Mouse (Mus musculus) myocyte (in vitro differentiated cells): Measurements from ENCODE around the gene Wdr66. TPM values are rescaled to one million over a fixed set of nuclear protein-coding genes. Genes with fewer than 3 reads are reported as not detected.

Source experiments
- H3K27me3 ChIP-seq: one replicate; pipeline ENCODE4 v1.6.1; 2011; ENCODE audit not compliant: control insufficient read depth, insufficient read depth, insufficient read length
- H3K36me3 ChIP-seq: one replicate; pipeline ENCODE4 v1.6.1; 2011; ENCODE audit not compliant: control insufficient read depth, insufficient read depth
- H3K4me2 ChIP-seq: one replicate; pipeline ENCODE4 v1.6.1; 2011; ENCODE audit warnings: low read depth, control low read depth
- H3K4me3 ChIP-seq: one replicate; pipeline ENCODE4 v1.5.1; 2011; ENCODE audit warnings: mild to moderate bottlenecking, control low read depth, moderate library complexity
- H3K79me2 ChIP-seq: one replicate; pipeline ENCODE4 v1.6.1; 2011; ENCODE audit not compliant: control insufficient read depth, insufficient read depth
- H3ac ChIP-seq: one replicate; pipeline ENCODE4 v1.6.1; 2011; ENCODE audit not compliant: control insufficient read depth, insufficient read length
- CEBPB ChIP-seq: IDR thresholded peaks from 2 replicates; pipeline ENCODE4 v1.6.1; 2011; ENCODE audit warnings: mild to moderate bottlenecking, moderate library complexity; ENCODE audit not compliant: poor library complexity, insufficient read depth, severe bottlenecking
- E2F4 ChIP-seq: IDR thresholded peaks from one replicate; pipeline ENCODE4 v1.6.1; 2011; ENCODE audit warnings: mild to moderate bottlenecking, control low read depth, moderate library complexity; ENCODE audit not compliant: insufficient read depth
- MAX ChIP-seq: IDR thresholded peaks from one replicate; pipeline ENCODE4 v1.6.1; 2011; ENCODE audit warnings: low read depth, mild to moderate bottlenecking, control low read depth
- MYOD1 ChIP-seq, 3 experiments: IDR thresholded peaks; one replicate each; pipeline ENCODE4 v1.6.1; 2011; ENCODE audit warnings: control low read depth in 2 of 3, low read depth in 2 of 3, mild to moderate bottlenecking in 2 of 3, moderate library complexity in 1 of 3; ENCODE audit not compliant: insufficient read length in 2 of 3, control insufficient read depth in 1 of 3
- MYOG ChIP-seq, 3 experiments: IDR thresholded peaks; one replicate each; pipeline ENCODE4 v1.6.1; 2011; ENCODE audit warnings: control low read depth in 2 of 3, low read depth in 2 of 3, mild to moderate bottlenecking in 2 of 3; ENCODE audit not compliant: insufficient read length in 2 of 3, control insufficient read depth in 1 of 3, insufficient read depth in 1 of 3
- POLR2A ChIP-seq: IDR thresholded peaks from one replicate; pipeline ENCODE4 v1.6.1; 2011; ENCODE audit warnings: low read depth, mild to moderate bottlenecking, control low read depth, moderate library complexity; ENCODE audit not compliant: insufficient read length
- POLR2AphosphoS2 ChIP-seq: IDR thresholded peaks from one replicate; pipeline ENCODE4 v1.6.1; 2011; ENCODE audit warnings: low read depth, control low read depth; ENCODE audit not compliant: insufficient read length
- REST ChIP-seq: IDR thresholded peaks from one replicate; pipeline ENCODE4 v1.6.1; 2011; ENCODE audit warnings: mild to moderate bottlenecking, control low read depth, moderate library complexity; ENCODE audit not compliant: insufficient read depth, insufficient read length
- SRF ChIP-seq: IDR thresholded peaks from one replicate; pipeline ENCODE4 v1.6.1; 2011; ENCODE audit warnings: low read depth; ENCODE audit not compliant: control insufficient read depth, insufficient read length
- TCF12 ChIP-seq: IDR thresholded peaks from one replicate; pipeline ENCODE4 v1.6.1; 2011; ENCODE audit warnings: mild to moderate bottlenecking, control low read depth; ENCODE audit not compliant: poor library complexity, insufficient read depth, severe bottlenecking
- TCF3 ChIP-seq: IDR thresholded peaks from one replicate; pipeline ENCODE4 v1.6.1; 2011; ENCODE audit warnings: low read depth, control low read depth; ENCODE audit not compliant: insufficient read length
- USF1 ChIP-seq: IDR thresholded peaks from one replicate; pipeline ENCODE4 v1.6.1; 2011; ENCODE audit warnings: low read depth, mild to moderate bottlenecking, control low read depth, moderate library complexity
- polyA plus RNA-seq: library from polyadenylated mRNA; unstranded; fragments of >200 nt; fragmentation: generic; extraction: Trizol; gene quantifications from one replicate; pipeline ENCODE4 v1.2.1, GENCODE M21; 2012; ENCODE audit warnings: missing spikeins

The Wdr66 gene
- polyA plus RNA-seq, 1 experiment: 0.38 TPM

- Histone ChIP-seq H3K4me2 (no peak overlapping the region), H3K79me2 (no peaks in the 10 kb centered on the region), H3K4me3 (no peak overlapping the region), H3ac (no peak overlapping the region), H3K27me3 (no peaks in the 10 kb centered on the region), H3K36me3 (no peaks in the 10 kb centered on the region)
- no peak for TF ChIP-seq CEBPB
- no peak for TF ChIP-seq MYOG (IDR thresholded peaks at IDR 0.05; ENCODE audit: control insufficient read depth in 1 of 3, insufficient read depth in 1 of 3, insufficient read length in 2 of 3, low read depth in 2 of 3)
- TF ChIP-seq POLR2AphosphoS2: no peak
- TF ChIP-seq E2F4: no peak
- no peak for TF ChIP-seq TCF12
Observed at GRCm38 (mm10) chr5:123327686-123328085, 75.8 kb downstream of the Wdr66 start.

DNA sequence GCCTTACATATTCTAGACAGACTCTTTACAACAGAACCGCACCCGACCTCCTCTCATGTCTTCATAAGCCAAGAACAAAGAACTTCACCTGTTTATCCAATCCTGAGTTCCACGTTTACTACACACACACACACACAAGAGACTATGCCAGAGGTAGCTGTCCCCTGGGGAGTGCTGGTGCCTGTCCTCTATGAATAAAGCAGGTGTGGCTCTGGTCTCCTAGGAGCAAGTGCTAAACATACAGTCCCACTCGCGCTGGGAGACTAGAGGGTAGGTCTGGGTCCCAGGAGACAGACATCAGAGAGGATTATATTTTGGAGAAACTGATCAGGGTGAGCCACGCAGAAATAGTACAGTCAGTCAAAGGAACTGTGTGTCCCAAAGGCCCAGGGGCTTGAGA is 81.7 kb downstream of the Wdr66 start:
- no peak for TF ChIP-seq SRF
- no peak for TF ChIP-seq MAX
- no peak for TF ChIP-seq MYOG (IDR thresholded peaks at IDR 0.05; ENCODE audit: control insufficient read depth in 1 of 3, insufficient read depth in 1 of 3, insufficient read length in 2 of 3, low read depth in 2 of 3)
- no peak for TF ChIP-seq TCF12
- no peak for TF ChIP-seq REST
- no peak for TF ChIP-seq TCF3
- TF ChIP-seq E2F4: no peak
- TF ChIP-seq POLR2AphosphoS2: no peak
- no peak for TF ChIP-seq CEBPB
- TF ChIP-seq USF1: no peak
- TF ChIP-seq MYOD1 (IDR thresholded peaks at IDR 0.05; ENCODE audit: control insufficient read depth in 1 of 3, insufficient read length in 2 of 3, low read depth in 2 of 3): no peak
- no peak for TF ChIP-seq POLR2A
- H3K36me3 ChIP-seq: no peaks in the 10 kb centered on the region
- no peaks in the 10 kb centered on the region for H3K27me3 ChIP-seq
- H3K4me3 ChIP-seq: no peak overlapping the region
- H3ac ChIP-seq: no peak overlapping the region
- no peak overlapping the region for H3K4me2 ChIP-seq
- H3K79me2 ChIP-seq: no peaks in the 10 kb centered on the region

DNA sequence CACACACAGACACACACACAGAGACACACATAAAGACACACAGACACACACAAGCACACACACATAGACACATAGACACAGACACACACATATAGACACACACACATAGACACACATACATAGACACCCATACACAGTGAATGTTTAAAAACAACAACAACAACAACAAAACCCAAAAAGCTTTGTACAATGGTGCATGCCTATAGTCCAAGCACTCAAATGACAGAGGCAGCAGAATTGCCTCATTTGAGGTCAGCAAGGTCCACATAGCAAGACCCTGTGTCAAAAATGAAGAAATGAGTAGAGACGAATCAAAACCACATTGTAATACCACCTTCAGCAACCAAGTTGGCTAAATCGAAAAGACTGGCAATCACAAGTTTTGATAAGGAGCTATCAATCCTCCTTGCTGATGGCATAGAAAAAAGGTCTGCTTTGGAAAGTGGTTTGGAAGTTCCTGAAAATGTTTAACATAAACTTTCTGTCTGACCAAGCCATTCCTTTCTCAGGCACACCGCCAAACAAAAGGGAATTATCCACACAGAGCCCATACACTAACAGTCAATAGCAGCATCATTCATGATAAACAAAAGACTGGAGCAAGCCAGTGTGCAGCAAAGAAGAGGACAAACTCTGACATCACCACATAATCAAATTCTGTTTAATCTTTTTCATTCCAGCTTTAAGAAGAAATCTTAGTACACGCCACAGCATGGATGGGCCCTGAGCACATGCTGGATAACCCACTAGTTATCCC is 84.5 kb downstream of the Wdr66 start:
- no peaks in the 10 kb centered on the region for H3K79me2 ChIP-seq
- no peak overlapping the region for H3K4me3 ChIP-seq
- no peak overlapping the region for H3ac ChIP-seq
- no peak overlapping the region for H3K4me2 ChIP-seq
- H3K36me3 ChIP-seq: no peaks in the 10 kb centered on the region
- no peaks in the 10 kb centered on the region for H3K27me3 ChIP-seq
- TF ChIP-seq POLR2AphosphoS2: no peak
- TF ChIP-seq E2F4: no peak
- no peak for TF ChIP-seq POLR2A
- no peak for TF ChIP-seq MYOG (IDR thresholded peaks at IDR 0.05; ENCODE audit: control insufficient read depth in 1 of 3, insufficient read depth in 1 of 3, insufficient read length in 2 of 3, low read depth in 2 of 3)
- no peak for TF ChIP-seq TCF12
- no peak for TF ChIP-seq MYOD1 (IDR thresholded peaks at IDR 0.05; ENCODE audit: control insufficient read depth in 1 of 3, insufficient read length in 2 of 3, low read depth in 2 of 3)
- TF ChIP-seq SRF: no peak
- no peak for TF ChIP-seq TCF3
- TF ChIP-seq CEBPB: no peak
- TF ChIP-seq MAX: no peak
- TF ChIP-seq USF1: no peak
- no peak for TF ChIP-seq REST

DNA sequence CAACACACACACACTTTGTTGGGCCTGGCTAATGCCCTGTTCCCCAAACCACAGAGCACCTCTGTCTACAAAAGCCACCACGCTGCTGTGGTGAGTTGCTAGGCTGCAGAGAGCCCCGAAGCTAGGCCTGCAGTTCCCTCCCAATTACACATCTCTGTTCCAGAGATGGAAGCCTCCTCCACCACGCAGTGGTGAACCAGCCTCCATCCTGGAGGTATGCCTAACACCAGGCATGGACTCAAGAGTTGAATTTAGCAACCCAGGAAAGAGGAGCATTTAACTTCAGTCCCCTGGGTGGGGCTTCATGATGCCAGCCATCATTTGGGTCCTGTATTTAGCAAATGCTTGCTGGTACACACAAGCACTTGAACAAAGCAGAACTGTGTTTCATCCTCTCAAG is 86.6 kb downstream of the Wdr66 start:
- Histone ChIP-seq H3K27me3 (no peaks in the 10 kb centered on the region), H3K4me3 (no peak overlapping the region), H3K4me2 (no peak overlapping the region), H3ac (no peak overlapping the region), H3K79me2 (no peaks in the 10 kb centered on the region), H3K36me3 (no peaks in the 10 kb centered on the region)
- TF ChIP-seq SRF (no peak), CEBPB (no peak), POLR2AphosphoS2 (no peak), MYOD1 (IDR thresholded peaks at IDR 0.05; ENCODE audit: control insufficient read depth in 1 of 3, insufficient read length in 2 of 3, low read depth in 2 of 3) (no peak), POLR2A (no peak)

DNA sequence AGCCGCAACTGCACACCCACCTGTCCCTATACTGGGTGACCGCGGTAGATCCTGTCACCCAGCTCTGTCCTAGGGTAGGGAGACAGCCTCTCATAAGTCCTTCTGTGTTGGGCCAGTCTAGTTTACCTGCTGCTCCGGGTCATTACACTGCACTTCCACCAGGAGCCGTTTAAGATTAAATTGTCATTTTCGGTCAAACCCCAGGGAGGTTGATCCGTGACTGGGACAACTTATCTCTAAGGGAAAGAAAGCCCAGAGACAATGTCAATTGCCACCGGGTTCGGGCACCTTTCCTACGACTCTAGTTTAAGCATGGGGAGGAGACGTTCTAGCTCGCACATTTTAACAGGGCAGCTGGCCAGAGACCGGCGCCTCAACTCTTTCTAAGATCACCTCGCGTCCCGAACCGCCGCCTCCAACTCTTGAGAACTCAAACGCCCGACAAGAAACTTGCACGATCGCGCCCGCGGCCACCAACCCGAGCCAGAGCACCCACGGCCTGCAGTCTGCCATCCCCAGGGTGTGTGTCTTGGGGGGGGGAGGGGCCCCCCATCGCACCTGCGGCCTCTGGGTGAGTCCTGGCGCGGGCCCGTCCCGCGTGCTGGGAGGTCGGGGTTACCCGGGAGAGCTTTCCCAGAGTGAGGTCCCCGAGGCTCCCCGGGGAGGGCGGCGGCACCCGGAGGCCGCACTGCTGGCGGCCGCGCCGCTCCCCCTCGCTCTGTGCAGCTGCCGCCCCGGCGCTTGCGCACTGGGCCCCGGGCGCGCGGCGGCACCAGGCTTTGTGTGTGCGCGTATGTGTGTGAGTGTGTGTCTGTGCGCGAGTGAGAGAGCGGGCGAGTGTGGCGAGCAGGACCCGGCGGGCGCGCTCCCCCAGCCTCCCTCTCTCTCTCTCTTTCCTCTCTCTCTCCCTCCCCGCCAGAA is 92.1 kb downstream of the Wdr66 start, which contains the start of gene Bcl7a:
TSS of gene Bcl7a (plus strand) at position 128 of the 921 bp plus-strand sequence.
- TF ChIP-seq MAX (no peak), REST (no peak), TCF3 (peak; percentile 1), USF1 (no peak), SRF (no peak), MYOD1 (IDR thresholded peaks at IDR 0.05; ENCODE audit: control insufficient read depth in 1 of 3, insufficient read length in 2 of 3, low read depth in 2 of 3) (peak in 2 of 3 experiments; percentile 57 to 87), POLR2AphosphoS2 (peak; percentile 81), E2F4 (peak; percentile 14), TCF12 (peak; percentile 2), MYOG (IDR thresholded peaks at IDR 0.05; ENCODE audit: control insufficient read depth in 1 of 3, insufficient read depth in 1 of 3, insufficient read length in 2 of 3, low read depth in 2 of 3) (peak in 2 of 3 experiments; percentile 88 to 91), CEBPB (no peak), POLR2A (peak; percentile 73)
- Histone ChIP-seq H3K36me3 (no peaks in the 10 kb centered on the region), H3K4me3 (peak within 1 kb of the TSS; percentile 57), H3K27me3 (no peaks in the 10 kb centered on the region), H3K79me2 (peaks cover 18% of the 10 kb centered on the region), H3ac (peak within 1 kb of the TSS; percentile 18), H3K4me2 (peak within 1 kb of the TSS; percentile 74)
